Mouse (Mus musculus): Measurements from ENCODE around the gene Gm21304. TPM values are rescaled to one million over a fixed set of nuclear protein-coding genes. Genes with fewer than 3 reads are reported as not detected.
"Not testable (repeated sequence)": the region's sequence is repeated elsewhere in the genome, so short reads cannot be mapped to it uniquely, and the experiment has no call there.

Gene Gm21304
- not detected for total RNA-seq (2021)
- long read RNA-seq, experiment 1 = 0 reads
- long read RNA-seq, experiment 2 = 0 reads

DNA sequence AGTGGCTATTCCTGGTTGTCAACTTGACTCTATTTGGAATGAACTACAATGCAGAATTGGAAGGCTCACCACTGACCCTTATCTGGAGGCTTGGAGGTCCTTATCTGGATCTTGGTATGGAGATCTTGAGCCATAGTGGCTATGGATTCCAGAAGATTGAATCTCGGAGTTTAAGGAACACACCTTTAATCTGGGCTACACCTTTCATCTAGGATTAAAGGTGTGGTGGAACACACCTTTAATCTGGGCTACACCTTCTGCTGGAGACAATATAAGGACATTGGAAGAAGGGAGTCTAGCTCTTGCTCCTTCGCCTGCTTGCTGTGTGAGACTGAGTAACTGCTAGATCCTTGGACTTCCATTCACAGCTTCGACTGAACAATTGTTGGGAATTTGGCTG is at the start of gene Gm21304:
Gm21304 (plus strand) TSS at position 301 of the 400 bp plus-strand sequence.
- not testable (repeated sequence) for DNase-seq (ENCODE audit: low spot score in 2 of 2)

GRCm38 (mm10) chr10:104142687-104143086 is 25.6 kb upstream of the Gm21304 start, which contains the start of gene Gm21293:
Gene Gm21293, plus strand, starts transcription at chr10:104142987.
- not testable (repeated sequence) for DNase-seq (ENCODE audit: low spot score in 2 of 2)

DNA sequence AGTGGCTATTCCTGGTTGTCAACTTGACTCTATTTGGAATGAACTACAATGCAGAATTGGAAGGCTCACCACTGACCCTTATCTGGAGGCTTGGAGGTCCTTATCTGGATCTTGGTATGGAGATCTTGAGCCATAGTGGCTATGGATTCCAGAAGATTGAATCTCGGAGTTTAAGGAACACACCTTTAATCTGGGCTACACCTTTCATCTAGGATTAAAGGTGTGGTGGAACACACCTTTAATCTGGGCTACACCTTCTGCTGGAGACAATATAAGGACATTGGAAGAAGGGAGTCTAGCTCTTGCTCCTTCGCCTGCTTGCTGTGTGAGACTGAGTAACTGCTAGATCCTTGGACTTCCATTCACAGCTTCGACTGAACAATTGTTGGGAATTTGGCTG is 17.1 kb upstream of the Gm21304 start, which contains the start of gene Gm6763:
Gm6763 (plus strand) TSS at position 301 of the 400 bp plus-strand sequence.
- DNase-seq (ENCODE audit: low spot score in 2 of 2) = not testable (repeated sequence)

GRCm38 (mm10) chr10:104159706-104160105 is 8.6 kb upstream of the Gm21304 start, which contains the start of gene Gm8764:
Gene Gm8764, plus strand, starts transcription at chr10:104160006.
- DNase-seq (ENCODE audit: low spot score in 2 of 2) = not testable (repeated sequence)

- DNase-seq (ENCODE audit: low spot score in 2 of 2) = not testable (repeated sequence)
Observed at GRCm38 (mm10) chr10:104176724-104177123, 8.4 kb downstream of the Gm21304 start, which contains the start of gene Gm21312. Gene Gm21312, plus strand, starts transcription at chr10:104177024.

DNA sequence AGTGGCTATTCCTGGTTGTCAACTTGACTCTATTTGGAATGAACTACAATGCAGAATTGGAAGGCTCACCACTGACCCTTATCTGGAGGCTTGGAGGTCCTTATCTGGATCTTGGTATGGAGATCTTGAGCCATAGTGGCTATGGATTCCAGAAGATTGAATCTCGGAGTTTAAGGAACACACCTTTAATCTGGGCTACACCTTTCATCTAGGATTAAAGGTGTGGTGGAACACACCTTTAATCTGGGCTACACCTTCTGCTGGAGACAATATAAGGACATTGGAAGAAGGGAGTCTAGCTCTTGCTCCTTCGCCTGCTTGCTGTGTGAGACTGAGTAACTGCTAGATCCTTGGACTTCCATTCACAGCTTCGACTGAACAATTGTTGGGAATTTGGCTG is 16.9 kb downstream of the Gm21304 start, which contains the start of gene Gm20765:
Gm20765 (plus strand) TSS at position 301 of the 400 bp plus-strand sequence.
- DNase-seq (ENCODE audit: low spot score in 2 of 2) = not testable (repeated sequence)

- not testable (repeated sequence) for DNase-seq (ENCODE audit: low spot score in 2 of 2)
Observed at GRCm38 (mm10) chr10:104193742-104194141, 25.4 kb downstream of the Gm21304 start, which contains the start of gene Gm4340. Gene Gm4340, plus strand, starts transcription at chr10:104194042.

DNA sequence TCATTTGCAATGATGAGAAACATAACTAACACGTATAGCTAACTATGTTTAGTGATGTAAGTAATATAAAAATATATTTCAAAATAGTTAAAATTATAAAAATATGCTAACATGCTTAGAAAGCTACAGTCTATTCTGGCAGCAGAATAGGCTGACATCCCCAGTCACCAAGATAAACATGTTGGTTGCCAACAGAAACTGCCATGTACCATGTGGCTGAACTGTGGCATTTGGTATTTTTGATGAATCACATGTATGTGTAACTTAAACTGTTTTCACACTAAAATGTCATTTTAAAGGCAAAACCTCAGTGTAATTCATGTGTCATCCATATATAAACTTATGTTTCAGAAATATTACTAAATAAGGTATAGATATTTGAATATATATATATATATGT is 41.3 kb downstream of the Gm21304 start:
- no peak for DNase-seq (ENCODE audit: low spot score in 2 of 2)

GRCm38 (mm10) chr10:104210268-104210990 is 42.1 kb downstream of the Gm21304 start:
- DNase-seq (ENCODE audit: low spot score in 2 of 2) = no peak

GRCm38 (mm10) chr10:104214527-104214926 is 46.2 kb downstream of the Gm21304 start:
- DNase-seq (ENCODE audit: low spot score in 2 of 2) = no peak

Other genes with a start within 250 kb of the Gm21304 start
- gene Gm21293, start 25.5 kb upstream of the Gm21304 start, total RNA-seq (2021) = not detected
- not detected for gene Gm6763, start 17.0 kb upstream of the Gm21304 start, total RNA-seq (2021)
- gene Gm8764, start 8.5 kb upstream of the Gm21304 start, total RNA-seq (2021) = not detected
- not detected for gene Gm21312, start 8.5 kb downstream of the Gm21304 start, total RNA-seq (2021)
- gene Gm20765, start 17.0 kb downstream of the Gm21304 start, total RNA-seq (2021) = not detected
- gene Gm4340, start 25.5 kb downstream of the Gm21304 start, total RNA-seq (2021) = not detected

Measured in adrenal gland, postnatal 4 days (tissue).